Mouse (Mus musculus) forebrain, embryonic 10.5 days (tissue): ENCODE results near the gene Med16. TPM values are rescaled to one million over a fixed set of nuclear protein-coding genes. Genes with fewer than 3 reads are reported as not detected.

Source experiments
- DNase-seq: peaks from one replicate; pipeline ENCODE4 v3.0.0-alpha.2; 2017; ENCODE audit warnings: low spot score; ENCODE audit errors: extremely low spot score
- H3K27ac ChIP-seq: fragments of 300-500 bp; sonication (generic); 2 replicates; pipeline ENCODE4 v1.5.1; 2016; ENCODE audit warnings: mild to moderate bottlenecking
- H3K27me3 ChIP-seq: fragments of 300-500 bp; sonication (generic); 2 replicates; pipeline ENCODE4 v1.6.1; 2016; ENCODE audit warnings: mild to moderate bottlenecking; ENCODE audit not compliant: poor library complexity, severe bottlenecking
- H3K36me3 ChIP-seq: fragments of 300-500 bp; sonication (generic); replicated peaks from 2 replicates; pipeline ENCODE4 v1.6.1; 2016; ENCODE audit warnings: mild to moderate bottlenecking, moderate library complexity
- H3K4me1 ChIP-seq: fragments of 300-500 bp; sonication (generic); 2 replicates; pipeline ENCODE4 v1.6.1; 2016
- H3K4me3 ChIP-seq: fragments of 300-500 bp; sonication (generic); 2 replicates; pipeline ENCODE4 v1.5.1; 2016; ENCODE audit warnings: mild to moderate bottlenecking, moderate library complexity
- H3K9me3 ChIP-seq: fragments of 300-500 bp; sonication (generic); 2 replicates; pipeline ENCODE4 v1.6.1; 2016; ENCODE audit warnings: mild to moderate bottlenecking, moderate library complexity
- WGBS: fragments of 180-500 bp; shearing (Covaris S2); methylation state at CpG from one replicate; pipeline ENCODE4 v1.1.7; 2016; 5-methylcytosine and 5-hydroxymethylcytosine counted together
- polyA plus RNA-seq: library from polyadenylated mRNA; unstranded; fragments of >200 nt; fragmentation: Nextera tagmentation; extraction: Ambion mirVana; gene quantifications from 2 replicates; pipeline ENCODE4 v1.2.1, GENCODE M21; 2016

Med16 gene
- polyA plus RNA-seq, 1 experiment from 2014 or later = 65.7 TPM

GRCm38 (mm10) chr10:79857452-79857811, 51.3 kb downstream of the Med16 start:
- Histone ChIP-seq H3K9me3 (no peaks in the 10 kb centered on the region), H3K36me3 (peaks cover 70% of the 10 kb centered on the region), H3K27me3 (no peaks in the 10 kb centered on the region), H3K4me1 (peaks cover 61% of the 10 kb centered on the region), H3K4me3 (peak overlapping the region; percentile 83), H3K27ac (0 out of 2 replicates have a peak overlapping the region, but pooled peaks have one; percentile 8)
- 79% methylated on average over 4 of the region's 4 CpGs for WGBS
- no peak for DNase-seq

- Histone ChIP-seq H3K9me3 (no peaks in the 10 kb centered on the region), H3K27me3 (no peaks in the 10 kb centered on the region), H3K36me3 (peaks cover 64% of the 10 kb centered on the region), H3K27ac (peak overlapping the region; percentile 44; the same call in 1 of the 2 replicates), H3K4me3 (peak overlapping the region; percentile 83), H3K4me1 (peaks cover 62% of the 10 kb centered on the region)
- no peak for DNase-seq
- 81% methylated on average over 7 of the region's 7 CpGs for WGBS
Measured at GRCm38 (mm10) chr10:79856704-79857451, 51.8 kb downstream of the Med16 start.

GRCm38 (mm10) chr10:79856280-79856679, 52.4 kb downstream of the Med16 start:
- Histone ChIP-seq H3K4me3 (peak overlapping the region; percentile 83), H3K4me1 (peaks cover 66% of the 10 kb centered on the region), H3K9me3 (no peaks in the 10 kb centered on the region), H3K36me3 (peaks cover 58% of the 10 kb centered on the region), H3K27me3 (no peaks in the 10 kb centered on the region), H3K27ac (peak overlapping the region; percentile 44; the same call in 1 of the 2 replicates)
- DNase-seq = no peak
- 67% methylated on average over 6 of the region's 6 CpGs for WGBS

GRCm38 (mm10) chr10:79855558-79856184, 53.1 kb downstream of the Med16 start:
- Histone ChIP-seq H3K36me3 (peaks cover 56% of the 10 kb centered on the region), H3K9me3 (no peaks in the 10 kb centered on the region), H3K27me3 (no peaks in the 10 kb centered on the region), H3K4me1 (peaks cover 69% of the 10 kb centered on the region), H3K27ac (peak overlapping the region; percentile 100), H3K4me3 (peak overlapping the region; percentile 83)
- DNase-seq = no peak
- 9% methylated on average over 10 of the region's 10 CpGs for WGBS

GRCm38 (mm10) chr10:79854801-79855541, 53.8 kb downstream of the Med16 start:
- H3K27me3 ChIP-seq = no peaks in the 10 kb centered on the region
- H3K27ac ChIP-seq = peak overlapping the region; percentile 100
- peaks cover 70% of the 10 kb centered on the region for H3K4me1 ChIP-seq
- no peaks in the 10 kb centered on the region for H3K9me3 ChIP-seq
- peak overlapping the region; percentile 83 for H3K4me3 ChIP-seq
- WGBS = under 1% methylated on average over 83 of the region's 83 CpGs
- peak; percentile 81 for DNase-seq
- peaks cover 54% of the 10 kb centered on the region for H3K36me3 ChIP-seq

GRCm38 (mm10) chr10:79853860-79854795, 54.6 kb downstream of the Med16 start, which contains the start of gene Ptbp1:
Gene Ptbp1 (plus strand): TSS chr10:79854427.
- Histone ChIP-seq H3K27me3 (no peaks in the 10 kb centered on the region), H3K4me3 (peak within 1 kb of the TSS; percentile 83), H3K36me3 (peaks cover 45% of the 10 kb centered on the region), H3K9me3 (no peaks in the 10 kb centered on the region), H3K27ac (peak within 1 kb of the TSS; percentile 100), H3K4me1 (peaks cover 70% of the 10 kb centered on the region)
- WGBS = under 1% methylated on average over 75 of the region's 75 CpGs
- peak; percentile 100 for DNase-seq

- H3K4me3 ChIP-seq = peak overlapping the region; percentile 83
- peaks cover 38% of the 10 kb centered on the region for H3K36me3 ChIP-seq
- no peaks in the 10 kb centered on the region for H3K9me3 ChIP-seq
- H3K27me3 ChIP-seq = no peaks in the 10 kb centered on the region
- H3K4me1 ChIP-seq = peaks cover 67% of the 10 kb centered on the region
- DNase-seq = peak; percentile 81
- under 1% methylated on average over 15 of the region's 15 CpGs for WGBS
- peak overlapping the region; percentile 100 for H3K27ac ChIP-seq
Measured at GRCm38 (mm10) chr10:79853392-79853791, 55.3 kb downstream of the Med16 start.

GRCm38 (mm10) chr10:79852827-79853226, 55.9 kb downstream of the Med16 start:
- Histone ChIP-seq H3K4me3 (peak overlapping the region; percentile 83), H3K4me1 (peaks cover 64% of the 10 kb centered on the region), H3K27me3 (no peaks in the 10 kb centered on the region), H3K36me3 (peaks cover 32% of the 10 kb centered on the region), H3K9me3 (no peaks in the 10 kb centered on the region), H3K27ac (peak overlapping the region; percentile 100)
- WGBS = 24% methylated on average over 8 of the region's 8 CpGs
- no peak for DNase-seq

GRCm38 (mm10) chr10:79852107-79852789, 56.5 kb downstream of the Med16 start:
- Histone ChIP-seq H3K4me1 (peaks cover 59% of the 10 kb centered on the region), H3K27ac (peak overlapping the region; percentile 100), H3K9me3 (no peaks in the 10 kb centered on the region), H3K36me3 (peaks cover 27% of the 10 kb centered on the region), H3K27me3 (no peaks in the 10 kb centered on the region), H3K4me3 (peak overlapping the region; percentile 83)
- no peak for DNase-seq
- 67% methylated on average over 9 of the region's 9 CpGs for WGBS

GRCm38 (mm10) chr10:79851653-79852052, 57.1 kb downstream of the Med16 start:
- peaks cover 55% of the 10 kb centered on the region for H3K4me1 ChIP-seq
- DNase-seq = no peak
- H3K27me3 ChIP-seq = no peaks in the 10 kb centered on the region
- peaks cover 21% of the 10 kb centered on the region for H3K36me3 ChIP-seq
- WGBS = 90% methylated on average over 3 of the region's 3 CpGs
- peak overlapping the region; percentile 83 for H3K4me3 ChIP-seq
- no peaks in the 10 kb centered on the region for H3K9me3 ChIP-seq
- peak overlapping the region; percentile 100 for H3K27ac ChIP-seq

GRCm38 (mm10) chr10:79849941-79850628, 58.6 kb downstream of the Med16 start:
- Histone ChIP-seq H3K4me3 (no peak overlapping the region), H3K27ac (peak overlapping the region; percentile 65), H3K4me1 (peaks cover 44% of the 10 kb centered on the region), H3K27me3 (no peaks in the 10 kb centered on the region), H3K36me3 (peaks cover 9% of the 10 kb centered on the region), H3K9me3 (no peaks in the 10 kb centered on the region)
- DNase-seq = no peak
- WGBS = 92% methylated on average over 8 of the region's 8 CpGs
